Mouse (Mus musculus): Measurements from ENCODE around the gene Sec63. TPM values are rescaled to one million over a fixed set of nuclear protein-coding genes. Genes with fewer than 3 reads are reported as not detected.

The Sec63 gene
- polyA plus RNA-seq, 1 experiment from 2014 or later = 22.7 TPM

GRCm38 (mm10) chr10:42862806-42863205, 101.5 kb downstream of the Sec63 start:
- Histone ChIP-seq H3K9me3 (ENCODE audit: control insufficient read depth, low read length) (no peaks in the 10 kb centered on the region), H3K4me3 (replicated peaks; ENCODE audit: low read depth, low read length) (no peak overlapping the region), H3K4me1 (ENCODE audit: control insufficient read depth, insufficient read depth, low read length) (peaks cover 49% of the 10 kb centered on the region), H3K27ac (replicated peaks; ENCODE audit: low read depth, low read length) (no peak overlapping the region), H3K36me3 (ENCODE audit: control insufficient read depth, insufficient read depth, low read length) (no peaks in the 10 kb centered on the region), H3K9ac (replicated peaks; ENCODE audit: low read length) (no peak overlapping the region), H3K27me3 (ENCODE audit: control insufficient read depth, insufficient read depth, low read length) (no peaks in the 10 kb centered on the region), H3K4me2 (ENCODE audit: low read length) (peak overlapping the region; percentile 56)
- ATAC-seq (ENCODE audit: low FRiP score, low TSS enrichment) = no peak
- DNase-seq = peak; percentile 10
- 81% methylated on average over 4 of the region's 4 CpGs for WGBS

DNA sequence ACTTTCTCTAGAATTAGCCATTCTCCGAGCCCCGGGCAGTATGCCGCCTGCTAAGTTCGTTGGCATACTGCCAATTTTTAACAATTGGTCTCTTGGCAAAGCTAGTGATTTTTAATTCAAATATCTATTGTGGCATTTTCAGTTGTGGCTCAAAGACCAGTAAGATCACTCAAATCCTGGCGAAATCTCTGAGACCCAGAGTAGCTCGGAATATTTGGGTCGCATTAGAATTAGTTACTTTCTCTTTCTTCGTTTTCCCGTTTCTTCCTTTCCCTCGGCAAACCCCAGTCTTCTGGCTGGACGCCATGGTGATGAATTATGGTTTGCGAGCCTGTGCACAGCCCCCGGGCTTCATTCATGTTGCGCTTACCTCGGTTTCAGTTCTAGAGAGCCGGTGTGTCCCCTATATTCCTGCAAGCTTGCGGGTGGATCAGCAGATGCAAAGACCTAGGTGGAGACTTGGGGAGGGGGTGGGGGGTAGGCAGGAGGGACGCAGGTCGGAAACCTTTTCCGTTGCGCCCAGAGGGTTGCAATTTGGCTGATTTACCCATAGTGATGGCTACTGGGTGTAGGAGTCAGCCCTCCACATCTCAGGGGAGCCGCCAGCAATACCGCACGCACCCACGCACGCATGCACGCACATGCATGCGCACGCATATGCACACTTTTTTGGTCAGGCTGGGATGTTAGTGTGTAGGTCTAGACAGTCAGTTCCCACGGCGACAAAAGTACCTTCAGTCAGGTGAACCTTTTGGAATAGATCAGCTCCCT, 102.5 kb downstream of the Sec63 start:
- Histone ChIP-seq H3K4me1 (ENCODE audit: control insufficient read depth, insufficient read depth, low read length) (peaks cover 49% of the 10 kb centered on the region), H3K27ac (replicated peaks; ENCODE audit: low read depth, low read length) (peak overlapping the region; percentile 54), H3K27me3 (ENCODE audit: control insufficient read depth, insufficient read depth, low read length) (no peaks in the 10 kb centered on the region), H3K4me3 (replicated peaks; ENCODE audit: low read depth, low read length) (peak overlapping the region; percentile 30), H3K36me3 (ENCODE audit: control insufficient read depth, insufficient read depth, low read length) (no peaks in the 10 kb centered on the region), H3K4me2 (ENCODE audit: low read length) (peak overlapping the region; percentile 56), H3K9me3 (ENCODE audit: control insufficient read depth, low read length) (no peaks in the 10 kb centered on the region), H3K9ac (replicated peaks; ENCODE audit: low read length) (no peak overlapping the region; the same call in 1 of the 2 replicates)
- WGBS = 37% methylated on average over 31 of the region's 31 CpGs
- peak; percentile 83 for DNase-seq
- peak; percentile 19; the same call in 1 of the 2 replicates for ATAC-seq (ENCODE audit: low FRiP score, low TSS enrichment)

DNA sequence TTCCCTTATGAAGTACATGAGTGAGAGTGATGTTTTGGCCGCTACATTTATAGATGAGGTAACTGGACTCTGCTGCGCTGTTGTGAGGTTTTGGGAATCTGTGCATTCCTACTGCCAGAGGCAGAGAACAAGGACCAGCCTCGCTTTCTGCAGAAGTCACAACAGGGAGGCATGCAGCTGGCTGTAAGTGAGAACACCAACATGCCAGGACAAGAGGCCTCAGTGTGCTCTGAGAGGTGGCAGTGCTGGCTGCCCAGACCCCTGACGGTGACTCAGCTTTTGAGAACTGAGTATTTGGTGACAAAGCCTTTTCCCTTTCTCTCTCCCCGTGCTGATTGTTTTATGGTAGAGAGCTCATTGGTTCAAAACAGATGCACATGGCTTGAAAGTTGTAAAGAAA, 103.4 kb downstream of the Sec63 start:
- no peak overlapping the region for H3K9ac ChIP-seq (replicated peaks; ENCODE audit: low read length)
- H3K36me3 ChIP-seq (ENCODE audit: control insufficient read depth, insufficient read depth, low read length) = no peaks in the 10 kb centered on the region
- 66% methylated on average over 5 of the region's 5 CpGs for WGBS
- peaks cover 43% of the 10 kb centered on the region for H3K4me1 ChIP-seq (ENCODE audit: control insufficient read depth, insufficient read depth, low read length)
- H3K27me3 ChIP-seq (ENCODE audit: control insufficient read depth, insufficient read depth, low read length) = no peaks in the 10 kb centered on the region
- DNase-seq (peak; percentile 30), ATAC-seq (ENCODE audit: low FRiP score, low TSS enrichment) (no peak)
- H3K9me3 ChIP-seq (ENCODE audit: control insufficient read depth, low read length) = no peaks in the 10 kb centered on the region
- no peak overlapping the region for H3K4me3 ChIP-seq (replicated peaks; ENCODE audit: low read depth, low read length)
- peak overlapping the region; percentile 56; the same call in 1 of the 2 replicates for H3K4me2 ChIP-seq (ENCODE audit: low read length)
- peak overlapping the region; percentile 54 for H3K27ac ChIP-seq (replicated peaks; ENCODE audit: low read depth, low read length)

DNA sequence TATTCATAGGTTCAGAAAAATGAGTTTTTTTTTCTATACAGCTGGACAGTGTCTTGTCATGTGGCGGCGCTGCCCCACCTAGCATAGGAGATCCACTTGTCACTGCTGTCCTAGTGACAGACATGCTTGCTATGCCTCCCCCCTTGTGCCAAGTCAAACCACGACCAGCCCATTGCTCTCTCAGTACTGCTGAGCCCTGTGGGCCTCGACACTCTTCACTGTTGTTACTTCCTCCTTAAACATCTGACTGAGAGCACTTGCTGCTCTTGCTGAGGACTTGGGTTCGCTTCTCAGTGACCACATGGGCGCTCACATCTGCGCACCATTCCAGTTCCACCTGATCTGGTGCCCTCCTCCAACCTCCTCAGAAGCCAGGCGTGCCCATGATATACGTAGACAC, 107.1 kb downstream of the Sec63 start:
- Histone ChIP-seq H3K9me3 (ENCODE audit: control insufficient read depth, low read length) (no peaks in the 10 kb centered on the region), H3K9ac (replicated peaks; ENCODE audit: low read length) (no peak overlapping the region), H3K36me3 (ENCODE audit: control insufficient read depth, insufficient read depth, low read length) (no peaks in the 10 kb centered on the region), H3K4me3 (replicated peaks; ENCODE audit: low read depth, low read length) (no peak overlapping the region), H3K4me2 (ENCODE audit: low read length) (no peak overlapping the region), H3K27ac (replicated peaks; ENCODE audit: low read depth, low read length) (no peak overlapping the region), H3K4me1 (ENCODE audit: control insufficient read depth, insufficient read depth, low read length) (peaks cover 25% of the 10 kb centered on the region), H3K27me3 (ENCODE audit: control insufficient read depth, insufficient read depth, low read length) (no peaks in the 10 kb centered on the region)
- 93% methylated on average over 9 of the region's 9 CpGs for WGBS
- ATAC-seq (ENCODE audit: low FRiP score, low TSS enrichment) = no peak
- DNase-seq = no peak

GRCm38 (mm10) chr10:42869467-42869866, 108.2 kb downstream of the Sec63 start:
- no peak overlapping the region for H3K4me3 ChIP-seq (replicated peaks; ENCODE audit: low read depth, low read length)
- DNase-seq = no peak
- WGBS = 79% methylated on average over 6 of the region's 6 CpGs
- ATAC-seq (ENCODE audit: low FRiP score, low TSS enrichment) = no peak
- peaks cover 16% of the 10 kb centered on the region; the same call in 1 of the 2 replicates for H3K4me1 ChIP-seq (ENCODE audit: control insufficient read depth, insufficient read depth, low read length)
- no peak overlapping the region for H3K9ac ChIP-seq (replicated peaks; ENCODE audit: low read length)
- no peaks in the 10 kb centered on the region for H3K27me3 ChIP-seq (ENCODE audit: control insufficient read depth, insufficient read depth, low read length)
- H3K9me3 ChIP-seq (ENCODE audit: control insufficient read depth, low read length) = no peaks in the 10 kb centered on the region
- no peak overlapping the region for H3K27ac ChIP-seq (replicated peaks; ENCODE audit: low read depth, low read length)
- no peak overlapping the region for H3K4me2 ChIP-seq (ENCODE audit: low read length)
- no peaks in the 10 kb centered on the region for H3K36me3 ChIP-seq (ENCODE audit: control insufficient read depth, insufficient read depth, low read length)

GRCm38 (mm10) chr10:42872269-42873010, 111.1 kb downstream of the Sec63 start:
- no peak overlapping the region for H3K27ac ChIP-seq (replicated peaks; ENCODE audit: low read depth, low read length)
- no peaks in the 10 kb centered on the region for H3K27me3 ChIP-seq (ENCODE audit: control insufficient read depth, insufficient read depth, low read length)
- 67% methylated on average over 15 of the region's 15 CpGs for WGBS
- peak; percentile 54 for DNase-seq
- no peak overlapping the region for H3K4me3 ChIP-seq (replicated peaks; ENCODE audit: low read depth, low read length)
- H3K4me2 ChIP-seq (ENCODE audit: low read length) = no peak overlapping the region
- H3K9me3 ChIP-seq (ENCODE audit: control insufficient read depth, low read length) = no peaks in the 10 kb centered on the region
- peak; percentile 66 for ATAC-seq (ENCODE audit: low FRiP score, low TSS enrichment)
- no peak overlapping the region for H3K9ac ChIP-seq (replicated peaks; ENCODE audit: low read length)
- 0 out of 2 replicates have a peak, but pooled peaks cover 8% of the 10 kb centered on the region for H3K4me1 ChIP-seq (ENCODE audit: control insufficient read depth, insufficient read depth, low read length)
- H3K36me3 ChIP-seq (ENCODE audit: control insufficient read depth, insufficient read depth, low read length) = no peaks in the 10 kb centered on the region

- Histone ChIP-seq H3K9ac (replicated peaks; ENCODE audit: low read length) (no peak overlapping the region), H3K4me2 (ENCODE audit: low read length) (no peak overlapping the region), H3K36me3 (ENCODE audit: control insufficient read depth, insufficient read depth, low read length) (no peaks in the 10 kb centered on the region), H3K4me3 (replicated peaks; ENCODE audit: low read depth, low read length) (no peak overlapping the region), H3K4me1 (ENCODE audit: control insufficient read depth, insufficient read depth, low read length) (0 out of 2 replicates have a peak, but pooled peaks cover 8% of the 10 kb centered on the region), H3K27ac (replicated peaks; ENCODE audit: low read depth, low read length) (no peak overlapping the region), H3K27me3 (ENCODE audit: control insufficient read depth, insufficient read depth, low read length) (no peaks in the 10 kb centered on the region), H3K9me3 (ENCODE audit: control insufficient read depth, low read length) (no peaks in the 10 kb centered on the region)
- ATAC-seq (ENCODE audit: low FRiP score, low TSS enrichment) = no peak
- no peak for DNase-seq
- 82% methylated on average over 7 of the region's 7 CpGs for WGBS
Observed at GRCm38 (mm10) chr10:42873077-42873595, 111.8 kb downstream of the Sec63 start.

DNA sequence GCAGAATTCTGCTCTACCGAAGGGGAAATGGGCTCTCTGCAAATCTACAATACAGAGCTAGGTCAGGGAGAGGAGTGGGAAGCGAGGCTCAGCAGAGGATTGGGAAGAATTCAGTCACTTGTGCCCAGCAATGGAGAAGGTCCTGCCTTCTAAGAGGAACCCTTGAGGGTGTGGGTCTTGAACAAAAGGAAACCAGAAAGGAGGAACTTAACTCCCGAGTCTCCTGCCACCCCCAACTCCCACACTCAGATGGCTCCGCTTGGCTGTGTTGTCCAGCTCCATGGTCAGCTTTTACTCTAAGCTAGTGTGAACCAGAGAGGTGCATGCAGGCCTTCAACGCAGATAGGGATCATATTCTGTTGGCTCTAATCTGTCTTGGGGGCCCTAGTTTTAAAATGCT, 114.9 kb downstream of the Sec63 start:
- Histone ChIP-seq H3K27ac (replicated peaks; ENCODE audit: low read depth, low read length) (no peak overlapping the region), H3K4me2 (ENCODE audit: low read length) (no peak overlapping the region), H3K4me1 (ENCODE audit: control insufficient read depth, insufficient read depth, low read length) (0 out of 2 replicates have a peak, but pooled peaks cover 8% of the 10 kb centered on the region), H3K9me3 (ENCODE audit: control insufficient read depth, low read length) (no peaks in the 10 kb centered on the region), H3K27me3 (ENCODE audit: control insufficient read depth, insufficient read depth, low read length) (no peaks in the 10 kb centered on the region), H3K9ac (replicated peaks; ENCODE audit: low read length) (no peak overlapping the region), H3K36me3 (ENCODE audit: control insufficient read depth, insufficient read depth, low read length) (no peaks in the 10 kb centered on the region), H3K4me3 (replicated peaks; ENCODE audit: low read depth, low read length) (no peak overlapping the region)
- no peak for DNase-seq
- ATAC-seq (ENCODE audit: low FRiP score, low TSS enrichment) = no peak
- 69% methylated on average over 5 of the region's 5 CpGs for WGBS
